Mouse (Mus musculus): ENCODE data around the gene Nfix. TPM values are rescaled to one million over a fixed set of nuclear protein-coding genes. Genes with fewer than 3 reads are reported as not detected.

The Nfix gene
- polyA plus RNA-seq, 2 experiments from 2014 or later, result 2.0 to 2.2 TPM

- ATAC-seq, result no peak
Measured at GRCm38 (mm10) chr8:84661961-84662571, 138.1 kb downstream of the Nfix start.

- peak; percentile 19 for ATAC-seq
Measured at GRCm38 (mm10) chr8:84661458-84661871, 138.7 kb downstream of the Nfix start.

- no peak for ATAC-seq
Measured at GRCm38 (mm10) chr8:84660819-84661457, 139.2 kb downstream of the Nfix start.

GRCm38 (mm10) chr8:84659936-84660818 lies 140.0 kb downstream of the Nfix start:
- peak; percentile 34 for ATAC-seq

- no peak for ATAC-seq
Measured at GRCm38 (mm10) chr8:84658951-84659350, 141.2 kb downstream of the Nfix start.

- ATAC-seq, result no peak
Measured at GRCm38 (mm10) chr8:84657680-84658079, 142.5 kb downstream of the Nfix start.

GRCm38 (mm10) chr8:84657203-84657602 lies 142.9 kb downstream of the Nfix start:
- no peak for ATAC-seq

- ATAC-seq, result peak; percentile 39
Measured at GRCm38 (mm10) chr8:84656641-84657126, 143.5 kb downstream of the Nfix start.

GRCm38 (mm10) chr8:84656191-84656525 lies 144.0 kb downstream of the Nfix start:
- no peak for ATAC-seq

- ATAC-seq, result no peak
Measured at GRCm38 (mm10) chr8:84655336-84656190, 144.6 kb downstream of the Nfix start.

- no peak for ATAC-seq
Measured at GRCm38 (mm10) chr8:84654597-84654996, 145.5 kb downstream of the Nfix start.

GRCm38 (mm10) chr8:84653092-84653631 lies 147.0 kb downstream of the Nfix start:
- no peak for ATAC-seq

GRCm38 (mm10) chr8:84650213-84650612 lies 149.9 kb downstream of the Nfix start:
- ATAC-seq, result no peak

Other genes with a start within 250 kb of the Nfix start
- gene Ier2, start 137.5 kb downstream of the Nfix start, polyA plus RNA-seq (2017; shearing (Covaris generic)), result 10 to 100 TPM; 54.7 to 56.1 TPM
- gene Trmt1, start 114.0 kb downstream of the Nfix start, polyA plus RNA-seq (2017; shearing (Covaris generic)), result 10 to 100 TPM; 32.6 to 49.8 TPM
- gene Nacc1, start 112.5 kb downstream of the Nfix start, polyA plus RNA-seq (2017; shearing (Covaris generic)), result 10 to 100 TPM in 1 of 2 experiments, 1 to 10 TPM in 1; 9.4 to 12.5 TPM
- gene Lyl1, start 98.9 kb downstream of the Nfix start, polyA plus RNA-seq (2017; shearing (Covaris generic)), result 1 to 10 TPM in 1 of 2 experiments, under 1 TPM in 1; 0.85 to 1.2 TPM
- gene G430095P16Rik, start 77.3 kb downstream of the Nfix start, polyA plus RNA-seq (2017; shearing (Covaris generic)), result 10 to 100 TPM; 20.2 to 37.5 TPM
- gene Dand5, start 22.5 kb upstream of the Nfix start, polyA plus RNA-seq (2017; shearing (Covaris generic)), result 1 to 10 TPM; 4.2 to 4.5 TPM
- gene Gadd45gip1, start 31.2 kb upstream of the Nfix start, polyA plus RNA-seq (2017; shearing (Covaris generic)), result 10 to 100 TPM; 18.5 to 21.5 TPM
- 100 to 1,000 TPM; 125 to 131 TPM for gene Rad23a, start 40.3 kb upstream of the Nfix start, polyA plus RNA-seq (2017; shearing (Covaris generic))
- gene Calr, start 46.6 kb upstream of the Nfix start, polyA plus RNA-seq (2017; shearing (Covaris generic)), result 100 to 1,000 TPM; 269 to 303 TPM
- gene Farsa, start 56.6 kb upstream of the Nfix start, polyA plus RNA-seq (2017; shearing (Covaris generic)), result 10 to 100 TPM; 45.8 to 58.4 TPM
- gene Syce2, start 71.8 kb upstream of the Nfix start, polyA plus RNA-seq (2017; shearing (Covaris generic)), result 10 to 100 TPM in 1 of 2 experiments, 1 to 10 TPM in 1; 8.2 to 15.0 TPM
- 10 to 100 TPM; 11.3 to 15.1 TPM for gene Gcdh, start 93.6 kb upstream of the Nfix start, polyA plus RNA-seq (2017; shearing (Covaris generic))
- 1 to 10 TPM in 1 of 2 experiments, not detected in 1; 1.1 TPM for gene Klf1, start 101.6 kb upstream of the Nfix start, polyA plus RNA-seq (2017; shearing (Covaris generic))
- 10 to 100 TPM; 15.1 to 18.1 TPM for gene Dnase2a, start 108.2 kb upstream of the Nfix start, polyA plus RNA-seq (2017; shearing (Covaris generic))
- gene Mast1, start 137.0 kb upstream of the Nfix start, polyA plus RNA-seq (2017; shearing (Covaris generic)), result 1 to 10 TPM in 1 of 2 experiments, under 1 TPM in 1; 0.64 to 1.0 TPM
- gene Rtbdn, start 146.6 kb upstream of the Nfix start, polyA plus RNA-seq (2017; shearing (Covaris generic)), result not detected
- not detected for gene Gm49661, start 169.1 kb upstream of the Nfix start, polyA plus RNA-seq (2017; shearing (Covaris generic))
- gene Prdx2, start 169.2 kb upstream of the Nfix start, polyA plus RNA-seq (2017; shearing (Covaris generic)), result 100 to 1,000 TPM; 246 to 312 TPM
- gene Rnaseh2a, start 169.4 kb upstream of the Nfix start, polyA plus RNA-seq (2017; shearing (Covaris generic)), result 10 to 100 TPM; 68.9 to 91.0 TPM
- 10 to 100 TPM; 28.9 to 30.5 TPM for gene Junb, start 178.4 kb upstream of the Nfix start, polyA plus RNA-seq (2017; shearing (Covaris generic))
- 1 to 10 TPM; 2.6 to 3.0 TPM for gene Hook2, start 190.3 kb upstream of the Nfix start, polyA plus RNA-seq (2017; shearing (Covaris generic))
- not detected for gene Best2, start 214.2 kb upstream of the Nfix start, polyA plus RNA-seq (2017; shearing (Covaris generic))
- 10 to 100 TPM; 55.6 to 98.1 TPM for gene Asna1, start 224.9 kb upstream of the Nfix start, polyA plus RNA-seq (2017; shearing (Covaris generic))
- 10 to 100 TPM; 26.8 to 30.5 TPM for gene Trir, start 226.5 kb upstream of the Nfix start, polyA plus RNA-seq (2017; shearing (Covaris generic))
- gene Tnpo2, start 236.6 kb upstream of the Nfix start, polyA plus RNA-seq (2017; shearing (Covaris generic)), result 10 to 100 TPM in 1 of 2 experiments, 1 to 10 TPM in 1; 9.2 to 19.4 TPM